Mouse (Mus musculus) bone marrow, adult 2 months (tissue): ENCODE data around the gene Per1.

Experiments
- CTCF ChIP-seq: fragments of 200-500 bp; IDR thresholded peaks from 2 replicates; pipeline ENCODE4 v1.5.1; 2011; ENCODE audit warnings: low read length, control low read depth; ENCODE audit not compliant: control insufficient read depth, insufficient read depth
- POLR2A ChIP-seq: fragments of 200-500 bp; IDR thresholded peaks from 2 replicates; pipeline ENCODE4 v1.6.1; 2011; ENCODE audit warnings: low read depth, mild to moderate bottlenecking, control low read depth, low read length, borderline replicate concordance; ENCODE audit not compliant: control insufficient read depth

DNA sequence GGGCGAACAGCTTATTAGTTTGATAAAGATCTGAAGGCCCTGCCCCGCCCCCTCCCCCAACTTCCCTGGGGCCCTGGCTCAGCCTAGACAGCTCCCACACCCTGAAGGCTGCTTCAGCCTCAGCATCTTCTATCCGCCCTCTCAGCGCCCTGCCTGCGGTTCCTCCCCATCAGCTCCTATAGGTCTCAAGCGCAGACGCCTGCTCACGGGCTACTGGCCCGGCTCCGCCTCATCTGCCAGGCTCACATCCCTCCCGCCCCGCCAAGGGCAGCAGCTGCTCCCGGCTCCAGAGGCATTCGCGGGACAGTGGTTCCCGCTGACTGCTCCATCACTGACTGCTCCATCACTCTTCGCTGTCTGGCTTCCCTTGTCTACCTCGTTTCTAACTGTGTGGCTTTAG, 61.8 kb downstream of the Per1 start, which contains the start of gene Alox12b:
- TF ChIP-seq POLR2A (no peak), CTCF (no peak)
